Mouse (Mus musculus) urinary bladder, adult 2 months (tissue): ENCODE data around the gene Lsm14a. TPM values are rescaled to one million over a fixed set of nuclear protein-coding genes. Genes with fewer than 3 reads are reported as not detected.

ENCODE experiments used
- DNase-seq: peaks from one replicate; pipeline ENCODE4 v3.0.0; 2022; ENCODE audit warnings: low spot score
- polyA plus RNA-seq: library from polyadenylated mRNA; depleted of rRNA; stranded (reverse); fragments of >200 nt; gene quantifications from 2 replicates; pipeline ENCODE4 v1.2.3, GENCODE M21; 2012; rRNA removed

Gene Lsm14a
- polyA plus RNA-seq, 1 experiment = 61.6 TPM

GRCm38 (mm10) chr7:34312786-34313442 lies 80.2 kb downstream of the Lsm14a start:
- DNase-seq = no peak

DNA sequence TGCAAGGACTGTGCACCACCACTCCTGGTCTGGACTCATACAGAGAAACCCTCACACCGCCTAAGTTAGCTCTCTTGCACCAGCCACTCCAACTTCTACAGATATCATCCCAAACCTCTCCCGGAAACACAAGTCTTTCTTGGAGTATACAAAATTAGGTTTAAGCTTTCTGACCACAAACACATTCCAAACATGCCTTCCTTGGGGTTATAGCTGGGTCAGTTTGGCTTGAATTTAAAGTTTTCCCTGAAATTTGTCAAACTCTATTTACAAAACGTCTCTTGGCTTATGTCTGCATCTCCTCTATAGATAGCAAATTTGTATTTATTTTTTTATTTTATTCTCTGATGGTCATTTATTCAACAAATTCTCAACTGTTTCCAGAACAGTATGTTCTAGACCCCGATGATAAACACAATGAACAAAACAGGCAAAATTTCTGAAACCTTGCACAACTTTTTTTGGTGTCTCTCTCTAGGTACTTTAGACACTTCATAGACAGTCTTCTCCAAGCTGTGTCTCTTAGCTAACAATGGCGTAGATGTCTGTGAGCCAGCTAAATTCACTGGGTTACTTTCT lies 83.8 kb downstream of the Lsm14a start:
- no peak for DNase-seq

DNA sequence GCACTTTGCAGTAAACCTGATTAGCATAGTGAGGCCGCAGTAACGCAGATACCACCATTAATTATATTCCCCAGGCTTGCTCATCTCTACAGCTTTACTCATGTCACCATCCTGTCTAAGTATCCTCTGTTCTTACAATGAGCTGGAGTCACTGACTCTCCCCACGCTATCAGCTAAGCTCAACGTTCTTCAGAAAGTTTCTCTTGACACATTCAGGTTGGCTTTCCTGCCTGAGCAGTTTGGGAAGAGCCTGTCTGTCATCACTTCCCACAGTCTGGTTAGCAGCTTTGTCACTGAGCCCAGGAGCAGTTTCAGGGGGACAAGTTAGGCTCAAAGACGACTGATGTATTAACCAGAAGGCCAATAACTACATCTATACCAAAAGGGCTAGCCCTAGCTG lies 84.5 kb downstream of the Lsm14a start:
- DNase-seq = no peak

GRCm38 (mm10) chr7:34305454-34305853 lies 87.7 kb downstream of the Lsm14a start:
- no peak for DNase-seq

- DNase-seq = no peak
These were observed 90.5 kb downstream of the Lsm14a start for GRCm38 (mm10) chr7:34302651-34303050.

DNA sequence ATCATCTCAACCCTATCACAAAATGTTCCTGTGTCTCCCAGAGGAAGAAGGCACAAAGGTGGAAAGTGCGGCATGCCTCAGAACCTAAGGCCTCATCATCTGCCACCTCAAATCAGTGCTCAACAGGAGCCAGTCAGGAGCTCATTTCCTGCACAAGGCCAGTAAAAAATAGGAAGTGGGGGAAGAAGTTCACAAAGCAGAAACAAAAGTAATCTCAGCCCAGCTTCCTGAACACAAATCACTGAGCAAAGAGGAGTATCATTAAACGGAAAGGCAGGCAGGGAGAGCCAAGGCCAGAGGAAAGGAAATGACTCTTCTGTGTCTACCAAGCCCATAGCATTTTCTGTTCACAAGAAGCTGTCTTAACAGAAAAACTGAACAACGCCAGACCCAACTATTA lies 91.2 kb downstream of the Lsm14a start:
- no peak for DNase-seq

- DNase-seq = no peak
These were observed 94.3 kb downstream of the Lsm14a start for GRCm38 (mm10) chr7:34298818-34299217.

- DNase-seq = no peak
These were observed 97.0 kb downstream of the Lsm14a start for GRCm38 (mm10) chr7:34296124-34296523.

Other genes with a start within 250 kb of the Lsm14a start
- gene Uba2, start 223.7 kb downstream of the Lsm14a start, polyA plus RNA-seq = 76.1 and 90.3 TPM in 2 replicates
- gene Pdcd2l, start 196.7 kb downstream of the Lsm14a start, polyA plus RNA-seq = 34.9 and 44.6 TPM in 2 replicates
- 242 and 345 TPM in 2 replicates for gene Gpi1, start 163.0 kb downstream of the Lsm14a start, polyA plus RNA-seq
- gene Gm6096, start 142.3 kb downstream of the Lsm14a start, polyA plus RNA-seq = not detected in 2 replicates
- gene 4931406P16Rik, start 79.8 kb downstream of the Lsm14a start, polyA plus RNA-seq = 31.1 and 31.4 TPM in 2 replicates